Mouse (Mus musculus) MEL (cell line): Measurements from ENCODE around the gene 3110082I17Rik. TPM values are rescaled to one million over a fixed set of nuclear protein-coding genes. Genes with fewer than 3 reads are reported as not detected.

ENCODE experiments used
- DNase-seq: peaks from one replicate; pipeline ENCODE4 v3.0.0; 2011; ENCODE audit warnings: low read depth, low spot score
- H3K27ac ChIP-seq: 2 replicates; pipeline ENCODE4 v1.5.1; 2012; ENCODE audit warnings: low read depth, mild to moderate bottlenecking, control low read depth, low read length, moderate library complexity; ENCODE audit not compliant: control insufficient read depth
- H3K27me3 ChIP-seq, 2 experiments: fragments of 150-350 bp in 1 of 2; sonication (generic) in 1 of 2; 2 replicates each; pipeline ENCODE4 v1.6.1; 2012; ENCODE audit warnings: low read length in 2 of 2, mild to moderate bottlenecking in 2 of 2, improper control_type of control experiment in 1 of 2, moderate library complexity in 1 of 2; ENCODE audit not compliant: insufficient read depth in 2 of 2, control insufficient read depth in 1 of 2
- H3K36me3 ChIP-seq, 2 experiments: 2 replicates each; pipeline ENCODE4 v1.6.1; 2012 to 2014; ENCODE audit warnings: low read length in 2 of 2, improper control_type of control experiment in 1 of 2, inconsistent platforms in 1 of 2, mild to moderate bottlenecking in 1 of 2; ENCODE audit not compliant: insufficient read depth in 2 of 2, control insufficient read depth in 1 of 2
- H3K4me1 ChIP-seq, 2 experiments: fragments of 150-350 bp in 1 of 2; sonication (generic) in 1 of 2; 2 replicates each; pipeline ENCODE4 v1.6.1; 2012; ENCODE audit warnings: low read length in 2 of 2, improper control_type of control experiment in 1 of 2, mild to moderate bottlenecking in 1 of 2; ENCODE audit not compliant: insufficient read depth in 2 of 2, control insufficient read depth in 1 of 2
- H3K4me3 ChIP-seq, 2 experiments: fragments of 150-350 bp in 1 of 2; sonication (generic) in 1 of 2; 2 replicates each; pipeline ENCODE4 v1.5.1; 2012; ENCODE audit warnings: low read depth in 2 of 2, low read length in 2 of 2, mild to moderate bottlenecking in 2 of 2, moderate library complexity in 2 of 2, control low read depth in 1 of 2, improper control_type of control experiment in 1 of 2; ENCODE audit not compliant: control insufficient read depth in 1 of 2, insufficient read depth in 1 of 2
- H3K79me2 ChIP-seq: 2 replicates; pipeline ENCODE4 v1.6.1; 2012; ENCODE audit warnings: mild to moderate bottlenecking, low read length, moderate library complexity; ENCODE audit not compliant: control insufficient read depth, poor library complexity, insufficient read depth
- H3K9ac ChIP-seq: 2 replicates; pipeline ENCODE4 v1.6.1; 2012; ENCODE audit warnings: low read depth, mild to moderate bottlenecking, control low read depth, low read length, moderate library complexity; ENCODE audit not compliant: control insufficient read depth, poor library complexity, severe bottlenecking
- H3K9me3 ChIP-seq: fragments of 150-350 bp; sonication (generic); replicated peaks from 2 replicates; pipeline ENCODE4 v1.6.1; 2012; ENCODE audit warnings: mild to moderate bottlenecking, low read length, improper control_type of control experiment, moderate library complexity; ENCODE audit not compliant: insufficient read depth
- BHLHE40 ChIP-seq: IDR thresholded peaks from 2 replicates; pipeline ENCODE4 v1.6.1; 2012; ENCODE audit warnings: low read depth, mild to moderate bottlenecking, inconsistent platforms, low read length, improper control_type of control experiment, borderline replicate concordance
- ELF1 ChIP-seq: IDR thresholded peaks from 2 replicates; pipeline ENCODE4 v1.6.1; 2014; ENCODE audit warnings: low read depth, mild to moderate bottlenecking, inconsistent platforms, low read length, improper control_type of control experiment, moderate library complexity
- GABPA ChIP-seq: IDR thresholded peaks from 2 replicates; pipeline ENCODE4 v1.6.1; 2012; ENCODE audit warnings: low read depth, mild to moderate bottlenecking, inconsistent platforms, low read length, improper control_type of control experiment, moderate library complexity
- GATA1 ChIP-seq: IDR thresholded peaks from 2 replicates; pipeline ENCODE4 v1.6.1; 2011; ENCODE audit warnings: low read depth, low read length, improper control_type of control experiment
- HCFC1 ChIP-seq: IDR thresholded peaks from 2 replicates; pipeline ENCODE4 v1.6.1; 2012; ENCODE audit warnings: low read depth, mild to moderate bottlenecking, inconsistent platforms, low read length, improper control_type of control experiment, moderate library complexity
- KAT2A ChIP-seq: conservative IDR thresholded peaks from 2 replicates; pipeline ENCODE4 v1.6.1; 2012; ENCODE audit warnings: low read depth, low read length, improper control_type of control experiment, inconsistent platforms
- MAX ChIP-seq: IDR thresholded peaks from 2 replicates; pipeline ENCODE4 v1.6.1; 2011; ENCODE audit warnings: low read length, improper control_type of control experiment
- MAZ ChIP-seq: IDR thresholded peaks from 2 replicates; pipeline ENCODE4 v1.6.1; 2012; ENCODE audit warnings: low read depth, mild to moderate bottlenecking, inconsistent platforms, low read length, improper control_type of control experiment
- MYC ChIP-seq: IDR thresholded peaks from 2 replicates; pipeline ENCODE4 v1.6.1; 2011; ENCODE audit warnings: low read depth, mild to moderate bottlenecking, low read length, improper control_type of control experiment, moderate library complexity
- NRF1 ChIP-seq: IDR thresholded peaks from 2 replicates; pipeline ENCODE4 v1.6.1; 2014; ENCODE audit warnings: low read depth, mild to moderate bottlenecking, inconsistent platforms, low read length, improper control_type of control experiment, moderate library complexity; ENCODE audit not compliant: poor library complexity, insufficient read depth, severe bottlenecking
- RCOR1 ChIP-seq: IDR thresholded peaks from 2 replicates; pipeline ENCODE4 v1.6.1; 2012; ENCODE audit warnings: low read depth, mild to moderate bottlenecking, inconsistent platforms, low read length, improper control_type of control experiment
- SIN3A ChIP-seq: IDR thresholded peaks from 2 replicates; pipeline ENCODE4 v1.6.1; 2012; ENCODE audit warnings: low read length, improper control_type of control experiment, inconsistent platforms
- ZC3H11A ChIP-seq: IDR thresholded peaks from 2 replicates; pipeline ENCODE4 v1.6.1; 2012; ENCODE audit warnings: low read depth, mild to moderate bottlenecking, inconsistent platforms, low read length, improper control_type of control experiment
- ZNF384 ChIP-seq: IDR thresholded peaks from 2 replicates; pipeline ENCODE4 v1.6.1; 2012; ENCODE audit warnings: low read depth, mild to moderate bottlenecking, inconsistent platforms, low read length, improper control_type of control experiment
- polyA plus RNA-seq, 2 experiments: library from polyadenylated mRNA; stranded (reverse) in 1 of 2; unstranded in 1 of 2; fragments of >175 nt in 1 of 2; fragments of >200 nt in 1 of 2; gene quantifications; 2 replicates each; pipeline versions ENCODE4 v1.2.1 to v1.2.4; 2012; ENCODE audit warnings: low replicate concordance in 2 of 2, low read depth in 1 of 2; ENCODE audit not compliant: insufficient read length in 2 of 2, insufficient read depth in 1 of 2, missing spikeins in 1 of 2
- total RNA-seq: library from RNA; depleted of rRNA; stranded (reverse); fragments of 300-350 nt; gene quantifications from 2 replicates; pipeline ENCODE4 v1.2.3, GENCODE M21; 2012

3110082I17Rik gene
- total and polyA plus RNA-seq, 3 experiments, result 58.1 to 79.5 TPM; not detected in 1

GRCm38 (mm10) chr5:139432747-139433508 is 27.4 kb downstream of the 3110082I17Rik start:
- no peak for TF ChIP-seq HCFC1
- peak; percentile 56 for TF ChIP-seq ZNF384
- no peaks in the 10 kb centered on the region for H3K79me2 ChIP-seq
- peaks cover 4 to 5% of the 10 kb centered on the region in 2 experiments; a peak in 1 of 4 replicates for H3K36me3 ChIP-seq
- H3K9me3 ChIP-seq, result no peaks in the 10 kb centered on the region
- H3K9ac ChIP-seq, result no peak overlapping the region
- no peaks in the 10 kb centered on the region for H3K27me3 ChIP-seq
- H3K4me1 ChIP-seq, result peaks cover 8 to 12% of the 10 kb centered on the region in 2 experiments
- no peak overlapping the region for H3K27ac ChIP-seq
- no peak for DNase-seq
- H3K4me3 ChIP-seq, result no peak overlapping the region

GRCm38 (mm10) chr5:139432333-139432732 is 28.0 kb downstream of the 3110082I17Rik start:
- TF ChIP-seq NRF1 (no peak), GATA1 (no peak), GABPA (no peak), ZC3H11A (no peak), ELF1 (no peak), SIN3A (no peak), MAX (no peak), BHLHE40 (no peak), RCOR1 (no peak), MYC (no peak)
- no peak overlapping the region for H3K4me3 ChIP-seq
- no peaks in the 10 kb centered on the region for H3K79me2 ChIP-seq
- no peak overlapping the region for H3K27ac ChIP-seq
- H3K36me3 ChIP-seq, result peaks cover 1 to 5% of the 10 kb centered on the region in 2 experiments; a peak in 1 of 4 replicates
- H3K27me3 ChIP-seq, result no peaks in the 10 kb centered on the region
- no peak for DNase-seq
- peaks cover 8 to 12% of the 10 kb centered on the region in 2 experiments for H3K4me1 ChIP-seq
- H3K9ac ChIP-seq, result no peak overlapping the region
- no peaks in the 10 kb centered on the region for H3K9me3 ChIP-seq

DNA sequence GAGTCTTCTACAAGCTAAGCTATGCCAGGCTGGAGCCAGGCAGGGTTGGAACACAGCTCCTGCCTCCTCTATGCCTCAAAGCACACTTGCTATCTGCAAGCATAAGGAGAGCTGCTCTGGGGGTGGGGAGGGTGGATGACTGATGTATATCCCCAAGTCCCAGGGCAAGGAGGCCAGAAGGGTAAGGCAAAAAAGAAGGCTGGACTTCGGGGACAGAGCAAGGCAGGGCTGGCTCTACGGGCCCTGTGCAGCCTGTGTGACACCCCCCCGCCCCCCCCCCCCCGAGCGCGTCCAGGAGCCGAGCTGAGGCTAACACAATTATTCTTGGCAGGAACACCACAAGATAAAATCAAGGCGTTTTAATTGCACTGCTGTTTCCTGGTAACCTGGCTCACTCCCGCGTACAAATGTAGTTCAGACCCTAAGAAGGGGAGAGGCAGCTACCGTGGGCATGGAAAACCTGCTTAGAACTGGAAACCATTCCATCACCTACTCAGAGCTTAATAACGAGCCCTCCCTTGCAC is 30.4 kb downstream of the 3110082I17Rik start:
- TF ChIP-seq KAT2A, result no peak
- 0 out of 2 replicates have a peak, but pooled peaks have one; percentile 20 for TF ChIP-seq MAZ
- TF ChIP-seq, all 39 proteins: peak for 1
- Histone ChIP-seq H3K79me2 (no peaks in the 10 kb centered on the region), H3K36me3 (peaks cover 0 to 5% of the 10 kb centered on the region in 2 experiments; a peak in 1 of 4 replicates), H3K27ac (no peak overlapping the region), H3K4me1 (peaks cover 8 to 12% of the 10 kb centered on the region in 2 experiments), H3K9ac (no peak overlapping the region), H3K4me3 (no peak overlapping the region), H3K27me3 (no peaks in the 10 kb centered on the region), H3K9me3 (no peaks in the 10 kb centered on the region)
- DNase-seq, result peak; percentile 36
